Mouse (Mus musculus): ENCODE measurements around the gene Copz1. TPM values are rescaled to one million over a fixed set of nuclear protein-coding genes. Genes with fewer than 3 reads are reported as not detected.

Gene Copz1
- 217 and 221 TPM in 2 replicates for polyA plus RNA-seq (2014; fragmentation: Nextera tagmentation; extraction: Ambion mirVana)

GRCm38 (mm10) chr15:103272419-103273279 lies at the start of gene Copz1:
Copz1 (plus strand) TSS chr15:103272714.
- Histone ChIP-seq H3K4me1 (ENCODE audit: control insufficient read depth, insufficient read depth, low read length) (peaks cover 6% of the 10 kb centered on the region), H3K9ac (ENCODE audit: low read depth, low read length) (peak within 1 kb of the TSS; percentile 84), H3K27ac (ENCODE audit: low read depth, low read length) (peak within 1 kb of the TSS; percentile 36), H3K27me3 (ENCODE audit: control insufficient read depth, insufficient read depth, low read length) (no peaks in the 10 kb centered on the region), H3K4me3 (ENCODE audit: low read depth, low read length) (peak within 1 kb of the TSS; percentile 76), H3K9me3 (replicated peaks; ENCODE audit: control insufficient read depth, low read length) (no peaks in the 10 kb centered on the region), H3K36me3 (ENCODE audit: control insufficient read depth, insufficient read depth, low read length) (no peaks in the 10 kb centered on the region), H3K4me2 (peak within 1 kb of the TSS; percentile 70)
- peak; percentile 99 for ATAC-seq (replicated peaks; ENCODE audit: insufficient number of reproducible peaks, low FRiP score, low TSS enrichment)
- under 1% methylated on average over 38 of the region's 38 CpGs for WGBS (ENCODE audit: insufficient replicate concordance)

GRCm38 (mm10) chr15:103224161-103224560 lies 48.4 kb upstream of the Copz1 start:
- ATAC-seq (replicated peaks; ENCODE audit: insufficient number of reproducible peaks, low FRiP score, low TSS enrichment): no peak
- peaks cover 19% of the 10 kb centered on the region for H3K4me1 ChIP-seq (ENCODE audit: control insufficient read depth, insufficient read depth, low read length)
- no peak overlapping the region for H3K4me3 ChIP-seq (ENCODE audit: low read depth, low read length)
- no peaks in the 10 kb centered on the region for H3K9me3 ChIP-seq (replicated peaks; ENCODE audit: control insufficient read depth, low read length)
- no peaks in the 10 kb centered on the region for H3K27me3 ChIP-seq (ENCODE audit: control insufficient read depth, insufficient read depth, low read length)
- 85% methylated on average over 2 of the region's 2 CpGs for WGBS (ENCODE audit: insufficient replicate concordance)
- no peaks in the 10 kb centered on the region for H3K36me3 ChIP-seq (ENCODE audit: control insufficient read depth, insufficient read depth, low read length)
- H3K27ac ChIP-seq (ENCODE audit: low read depth, low read length): no peak overlapping the region
- H3K4me2 ChIP-seq: no peak overlapping the region
- no peak overlapping the region for H3K9ac ChIP-seq (ENCODE audit: low read depth, low read length)

- Histone ChIP-seq H3K27ac (ENCODE audit: low read depth, low read length) (no peak overlapping the region), H3K36me3 (ENCODE audit: control insufficient read depth, insufficient read depth, low read length) (no peaks in the 10 kb centered on the region), H3K4me2 (no peak overlapping the region), H3K9me3 (replicated peaks; ENCODE audit: control insufficient read depth, low read length) (no peaks in the 10 kb centered on the region), H3K9ac (ENCODE audit: low read depth, low read length) (no peak overlapping the region), H3K4me3 (ENCODE audit: low read depth, low read length) (no peak overlapping the region), H3K27me3 (ENCODE audit: control insufficient read depth, insufficient read depth, low read length) (no peaks in the 10 kb centered on the region), H3K4me1 (ENCODE audit: control insufficient read depth, insufficient read depth, low read length) (0 out of 2 replicates have a peak, but pooled peaks cover 9% of the 10 kb centered on the region)
- no peak for ATAC-seq (replicated peaks; ENCODE audit: insufficient number of reproducible peaks, low FRiP score, low TSS enrichment)
- 93% methylated on average over 3 of the region's 3 CpGs for WGBS (ENCODE audit: insufficient replicate concordance)
These were observed 45.5 kb upstream of the Copz1 start for GRCm38 (mm10) chr15:103227022-103227421.

DNA sequence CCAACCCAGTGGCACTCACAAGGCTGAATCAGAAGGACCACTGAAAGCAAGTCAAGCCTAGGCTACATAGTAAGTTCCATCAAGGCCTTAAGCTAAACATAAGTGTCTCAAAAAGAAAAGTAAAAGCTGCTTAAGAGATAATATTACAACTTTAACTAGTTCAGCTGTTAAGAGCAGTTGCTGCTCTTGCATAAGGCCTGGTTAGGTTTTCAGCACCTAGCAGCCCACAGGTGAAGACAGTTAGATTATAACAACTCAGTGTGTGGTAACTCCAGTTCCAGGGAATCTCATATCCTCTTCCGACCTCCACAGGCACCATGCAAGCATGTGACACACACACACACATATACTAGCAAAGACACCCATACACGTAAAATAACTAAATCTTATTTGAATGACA lies 44.9 kb upstream of the Copz1 start:
- H3K9ac ChIP-seq (ENCODE audit: low read depth, low read length): no peak overlapping the region

DNA sequence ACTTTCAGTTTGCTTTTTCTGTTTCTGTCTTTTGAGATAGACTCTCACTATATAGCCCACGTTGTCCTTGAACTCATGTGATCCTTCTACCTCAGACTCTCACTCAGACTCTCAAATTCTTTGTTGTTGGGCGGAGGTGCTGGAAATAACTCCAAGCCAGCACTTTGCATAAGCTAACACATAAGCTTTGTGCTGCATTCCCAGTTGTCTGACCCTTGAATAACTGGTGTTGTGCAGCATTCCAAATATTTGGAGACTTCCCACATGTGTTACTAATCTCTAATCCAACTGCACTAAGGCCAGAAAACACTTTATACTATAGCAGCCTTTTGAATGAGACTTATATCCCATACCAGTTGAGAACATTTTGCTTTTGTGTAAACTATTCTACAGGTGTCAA lies 43.6 kb upstream of the Copz1 start:
- H3K4me2 ChIP-seq: no peak overlapping the region
- no peaks in the 10 kb centered on the region for H3K9me3 ChIP-seq (replicated peaks; ENCODE audit: control insufficient read depth, low read length)
- peak overlapping the region; percentile 24; the same call in 1 of the 2 replicates for H3K27ac ChIP-seq (ENCODE audit: low read depth, low read length)
- 0 out of 2 replicates have a peak, but pooled peaks cover 9% of the 10 kb centered on the region for H3K4me1 ChIP-seq (ENCODE audit: control insufficient read depth, insufficient read depth, low read length)
- H3K4me3 ChIP-seq (ENCODE audit: low read depth, low read length): no peak overlapping the region
- H3K9ac ChIP-seq (ENCODE audit: low read depth, low read length): no peak overlapping the region
- no peaks in the 10 kb centered on the region for H3K27me3 ChIP-seq (ENCODE audit: control insufficient read depth, insufficient read depth, low read length)
- no peaks in the 10 kb centered on the region for H3K36me3 ChIP-seq (ENCODE audit: control insufficient read depth, insufficient read depth, low read length)
- 61% methylated on average over 2 of the region's 2 CpGs for WGBS (ENCODE audit: insufficient replicate concordance)
- ATAC-seq (replicated peaks; ENCODE audit: insufficient number of reproducible peaks, low FRiP score, low TSS enrichment): no peak

More for the DNA sequence above, 44.9 kb upstream of the Copz1 start:
- no peak for ATAC-seq (replicated peaks; ENCODE audit: insufficient number of reproducible peaks, low FRiP score, low TSS enrichment)
- Histone ChIP-seq H3K4me2 (no peak overlapping the region), H3K4me3 (ENCODE audit: low read depth, low read length) (no peak overlapping the region), H3K9me3 (replicated peaks; ENCODE audit: control insufficient read depth, low read length) (no peaks in the 10 kb centered on the region), H3K4me1 (ENCODE audit: control insufficient read depth, insufficient read depth, low read length) (0 out of 2 replicates have a peak, but pooled peaks cover 9% of the 10 kb centered on the region), H3K27me3 (ENCODE audit: control insufficient read depth, insufficient read depth, low read length) (no peaks in the 10 kb centered on the region), H3K36me3 (ENCODE audit: control insufficient read depth, insufficient read depth, low read length) (no peaks in the 10 kb centered on the region), H3K27ac (ENCODE audit: low read depth, low read length) (no peak overlapping the region)
- WGBS (ENCODE audit: insufficient replicate concordance): 74% methylated on average over 2 of the region's 2 CpGs

GRCm38 (mm10) chr15:103233119-103233518 lies 39.4 kb upstream of the Copz1 start:
- WGBS (ENCODE audit: insufficient replicate concordance): 72% methylated on average over 2 of the region's 2 CpGs
- no peak for ATAC-seq (replicated peaks; ENCODE audit: insufficient number of reproducible peaks, low FRiP score, low TSS enrichment)

DNA sequence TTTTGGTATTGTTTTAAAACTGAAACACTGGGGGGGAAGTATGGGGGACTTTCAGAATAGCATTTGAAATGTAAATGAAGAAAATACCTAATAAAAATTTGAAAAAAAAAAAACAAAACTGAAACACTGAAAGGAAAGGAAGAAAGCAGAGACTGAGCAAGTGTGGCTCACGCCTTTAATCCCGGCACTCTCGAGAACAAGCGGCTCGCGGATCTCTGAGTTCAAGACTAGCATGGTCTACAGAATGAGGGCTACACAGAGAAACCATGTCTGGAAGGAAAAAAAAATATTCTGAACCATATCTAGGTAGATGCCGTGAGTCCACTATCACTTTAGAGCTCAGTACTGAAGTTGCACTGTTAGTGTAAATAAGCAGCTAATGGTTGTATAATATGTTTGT lies 35.2 kb upstream of the Copz1 start:
- H3K9me3 ChIP-seq (replicated peaks; ENCODE audit: control insufficient read depth, low read length): no peaks in the 10 kb centered on the region
- peak overlapping the region; percentile 75 for H3K4me2 ChIP-seq
- WGBS (ENCODE audit: insufficient replicate concordance): 94% methylated on average over 7 of the region's 7 CpGs
- H3K4me1 ChIP-seq (ENCODE audit: control insufficient read depth, insufficient read depth, low read length): peaks cover 2% of the 10 kb centered on the region
- peaks cover 12% of the 10 kb centered on the region for H3K36me3 ChIP-seq (ENCODE audit: control insufficient read depth, insufficient read depth, low read length)
- no peaks in the 10 kb centered on the region for H3K27me3 ChIP-seq (ENCODE audit: control insufficient read depth, insufficient read depth, low read length)
- no peak overlapping the region for H3K27ac ChIP-seq (ENCODE audit: low read depth, low read length)
- no peak overlapping the region for H3K9ac ChIP-seq (ENCODE audit: low read depth, low read length)
- no peak overlapping the region for H3K4me3 ChIP-seq (ENCODE audit: low read depth, low read length)
- ATAC-seq (replicated peaks; ENCODE audit: insufficient number of reproducible peaks, low FRiP score, low TSS enrichment): no peak

More at GRCm38 (mm10) chr15:103233119-103233518, 39.4 kb upstream of the Copz1 start:
- no peak overlapping the region for H3K9ac ChIP-seq (ENCODE audit: low read depth, low read length)
- H3K27ac ChIP-seq (ENCODE audit: low read depth, low read length): no peak overlapping the region
- H3K36me3 ChIP-seq (ENCODE audit: control insufficient read depth, insufficient read depth, low read length): peaks cover 8% of the 10 kb centered on the region
- 0 out of 2 replicates have a peak, but pooled peaks cover 5% of the 10 kb centered on the region for H3K4me1 ChIP-seq (ENCODE audit: control insufficient read depth, insufficient read depth, low read length)
- H3K27me3 ChIP-seq (ENCODE audit: control insufficient read depth, insufficient read depth, low read length): no peaks in the 10 kb centered on the region
- H3K4me3 ChIP-seq (ENCODE audit: low read depth, low read length): no peak overlapping the region
- H3K4me2 ChIP-seq: no peak overlapping the region
- H3K9me3 ChIP-seq (replicated peaks; ENCODE audit: control insufficient read depth, low read length): no peaks in the 10 kb centered on the region

DNA sequence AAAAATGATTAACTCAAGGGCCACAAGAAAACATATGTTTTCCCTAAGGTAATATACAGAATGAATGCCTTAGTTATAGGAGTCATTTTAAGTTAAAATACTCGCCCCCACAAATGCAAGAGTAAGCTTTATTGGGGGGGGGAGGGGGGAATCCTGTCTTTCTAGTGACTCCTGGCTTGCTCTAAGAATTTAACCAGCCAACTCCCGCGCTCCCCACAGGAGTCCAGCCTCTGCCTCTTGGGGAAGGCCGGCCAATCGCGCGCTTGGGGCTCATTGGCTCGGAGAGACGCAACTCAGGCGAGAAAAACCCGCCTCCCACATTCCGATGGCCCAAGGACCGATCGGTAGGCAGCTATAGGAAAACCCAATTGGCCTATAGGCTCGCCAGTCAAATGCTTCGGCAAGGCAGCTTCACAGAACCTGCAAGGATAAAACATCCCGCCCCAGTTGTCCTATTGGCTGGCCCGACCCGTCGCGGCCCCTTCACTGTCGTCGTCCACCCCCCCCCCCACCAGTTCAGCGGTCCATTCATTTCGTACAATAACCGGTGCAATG lies 33.3 kb upstream of the Copz1 start:
- peak; percentile 89 for ATAC-seq (replicated peaks; ENCODE audit: insufficient number of reproducible peaks, low FRiP score, low TSS enrichment)
- H3K4me1 ChIP-seq (ENCODE audit: control insufficient read depth, insufficient read depth, low read length): peaks cover 18% of the 10 kb centered on the region
- under 1% methylated on average over 26 of the region's 26 CpGs for WGBS (ENCODE audit: insufficient replicate concordance)
- H3K4me3 ChIP-seq (ENCODE audit: low read depth, low read length): peak overlapping the region; percentile 88
- no peaks in the 10 kb centered on the region for H3K9me3 ChIP-seq (replicated peaks; ENCODE audit: control insufficient read depth, low read length)
- H3K9ac ChIP-seq (ENCODE audit: low read depth, low read length): peak overlapping the region; percentile 98
- no peaks in the 10 kb centered on the region for H3K27me3 ChIP-seq (ENCODE audit: control insufficient read depth, insufficient read depth, low read length)
- peaks cover 19% of the 10 kb centered on the region for H3K36me3 ChIP-seq (ENCODE audit: control insufficient read depth, insufficient read depth, low read length)
- H3K27ac ChIP-seq (ENCODE audit: low read depth, low read length): peak overlapping the region; percentile 89
- peak overlapping the region; percentile 75 for H3K4me2 ChIP-seq
